Mouse (Mus musculus): ENCODE results near the gene Cox14. TPM values are rescaled to one million over a fixed set of nuclear protein-coding genes. Genes with fewer than 3 reads are reported as not detected.
A peak's percentile ranks its signal among the peaks of the same experiment; 100 is the strongest.

Cox14 gene
- polyA plus RNA-seq, 1 experiment from 2014 or later, result 153 TPM

DNA sequence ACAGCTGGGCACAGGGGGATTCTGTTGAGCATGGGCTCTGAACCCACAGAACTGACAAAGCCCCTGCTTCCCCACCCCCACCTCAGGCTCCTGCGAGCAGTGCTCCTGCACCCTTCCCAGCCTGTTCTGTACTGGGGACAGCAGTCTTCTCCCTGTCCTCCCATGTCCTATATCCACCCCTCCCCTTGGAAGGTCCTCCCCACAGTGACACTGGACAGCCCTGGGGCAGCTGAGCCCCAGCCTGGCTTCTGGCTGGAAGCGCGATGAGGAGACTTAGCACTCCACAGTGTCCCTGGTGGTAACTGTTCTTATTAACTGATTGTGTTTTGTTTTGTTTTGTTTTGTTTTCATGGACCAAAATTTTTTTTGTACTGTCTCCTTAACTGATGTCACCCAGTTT lies 11.8 kb upstream of the Cox14 start:
- H3K9ac ChIP-seq (ENCODE audit: low read depth, low read length), result no peak overlapping the region
- no peak overlapping the region for H3K27ac ChIP-seq (ENCODE audit: low read depth, low read length)
- no peak for DNase-seq (ENCODE audit: low spot score)
- H3K4me1 ChIP-seq (replicated peaks; ENCODE audit: control insufficient read depth, insufficient read depth, low read length), result peaks cover 6% of the 10 kb centered on the region; the same call in 1 of the 2 replicates
- WGBS, result 93% methylated on average over 3 of the region's 3 CpGs
- no peaks in the 10 kb centered on the region for H3K27me3 ChIP-seq (replicated peaks; ENCODE audit: control insufficient read depth, insufficient read depth, low read length)
- H3K4me2 ChIP-seq, result no peak overlapping the region
- ATAC-seq (replicated peaks; ENCODE audit: low FRiP score), result no peak
- H3K9me3 ChIP-seq (ENCODE audit: control insufficient read depth, low read length), result no peaks in the 10 kb centered on the region
- H3K4me3 ChIP-seq (ENCODE audit: low read depth, low read length), result no peak overlapping the region
- H3K36me3 ChIP-seq (ENCODE audit: control insufficient read depth, insufficient read depth, low read length), result peaks cover 42% of the 10 kb centered on the region

DNA sequence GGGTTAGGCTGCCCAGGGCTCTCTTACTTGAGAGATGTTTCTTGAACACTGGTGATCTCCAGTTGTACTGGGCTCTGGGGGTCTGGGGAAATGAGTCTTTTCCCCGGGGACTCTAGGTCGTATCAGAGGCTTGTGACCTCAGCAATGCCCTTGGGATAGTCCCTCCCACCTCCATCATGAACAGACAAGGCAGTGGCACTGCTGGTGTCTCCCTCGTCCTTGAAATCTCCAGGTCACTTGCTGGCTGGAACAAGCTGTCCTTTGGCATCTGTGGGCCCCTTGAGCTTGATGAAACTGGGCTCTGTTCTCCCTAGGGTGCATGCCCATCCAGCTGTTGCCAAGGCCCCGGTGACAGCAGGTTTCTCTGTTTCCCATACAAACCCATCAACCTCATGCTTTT lies 11.2 kb upstream of the Cox14 start:
- Histone ChIP-seq H3K9me3 (ENCODE audit: control insufficient read depth, low read length) (no peaks in the 10 kb centered on the region), H3K9ac (ENCODE audit: low read depth, low read length) (no peak overlapping the region), H3K36me3 (ENCODE audit: control insufficient read depth, insufficient read depth, low read length) (peaks cover 36% of the 10 kb centered on the region), H3K4me1 (replicated peaks; ENCODE audit: control insufficient read depth, insufficient read depth, low read length) (peaks cover 6% of the 10 kb centered on the region; the same call in 1 of the 2 replicates), H3K4me3 (ENCODE audit: low read depth, low read length) (no peak overlapping the region), H3K27ac (ENCODE audit: low read depth, low read length) (no peak overlapping the region), H3K4me2 (no peak overlapping the region), H3K27me3 (replicated peaks; ENCODE audit: control insufficient read depth, insufficient read depth, low read length) (no peaks in the 10 kb centered on the region)
- 69% methylated on average over 4 of the region's 4 CpGs for WGBS
- no peak for ATAC-seq (replicated peaks; ENCODE audit: low FRiP score)
- no peak for DNase-seq (ENCODE audit: low spot score)

- DNase-seq (ENCODE audit: low spot score) (no peak), ATAC-seq (replicated peaks; ENCODE audit: low FRiP score) (0 out of 2 replicates have a peak, but pooled peaks have one; percentile 16)
- no peaks in the 10 kb centered on the region for H3K9me3 ChIP-seq (ENCODE audit: control insufficient read depth, low read length)
- H3K36me3 ChIP-seq (ENCODE audit: control insufficient read depth, insufficient read depth, low read length), result peaks cover 32% of the 10 kb centered on the region
- no peak overlapping the region for H3K4me2 ChIP-seq
- H3K27ac ChIP-seq (ENCODE audit: low read depth, low read length), result no peak overlapping the region
- H3K9ac ChIP-seq (ENCODE audit: low read depth, low read length), result no peak overlapping the region
- H3K4me1 ChIP-seq (replicated peaks; ENCODE audit: control insufficient read depth, insufficient read depth, low read length), result peaks cover 6% of the 10 kb centered on the region; the same call in 1 of the 2 replicates
- 41% methylated on average over 7 of the region's 7 CpGs for WGBS
- no peaks in the 10 kb centered on the region for H3K27me3 ChIP-seq (replicated peaks; ENCODE audit: control insufficient read depth, insufficient read depth, low read length)
- no peak overlapping the region for H3K4me3 ChIP-seq (ENCODE audit: low read depth, low read length)
Measured at GRCm38 (mm10) chr15:99714858-99715257, 10.6 kb upstream of the Cox14 start.

GRCm38 (mm10) chr15:99715361-99715865 lies 10.0 kb upstream of the Cox14 start:
- DNase-seq (ENCODE audit: low spot score) (no peak), ATAC-seq (replicated peaks; ENCODE audit: low FRiP score) (no peak)
- Histone ChIP-seq H3K4me2 (no peak overlapping the region), H3K9me3 (ENCODE audit: control insufficient read depth, low read length) (no peaks in the 10 kb centered on the region), H3K27ac (ENCODE audit: low read depth, low read length) (no peak overlapping the region), H3K4me3 (ENCODE audit: low read depth, low read length) (no peak overlapping the region), H3K27me3 (replicated peaks; ENCODE audit: control insufficient read depth, insufficient read depth, low read length) (no peaks in the 10 kb centered on the region), H3K9ac (ENCODE audit: low read depth, low read length) (peak overlapping the region; percentile 30; the same call in 1 of the 2 replicates), H3K4me1 (replicated peaks; ENCODE audit: control insufficient read depth, insufficient read depth, low read length) (peaks cover 6% of the 10 kb centered on the region; the same call in 1 of the 2 replicates), H3K36me3 (ENCODE audit: control insufficient read depth, insufficient read depth, low read length) (peaks cover 28% of the 10 kb centered on the region)
- WGBS, result 74% methylated on average over 13 of the region's 13 CpGs

DNA sequence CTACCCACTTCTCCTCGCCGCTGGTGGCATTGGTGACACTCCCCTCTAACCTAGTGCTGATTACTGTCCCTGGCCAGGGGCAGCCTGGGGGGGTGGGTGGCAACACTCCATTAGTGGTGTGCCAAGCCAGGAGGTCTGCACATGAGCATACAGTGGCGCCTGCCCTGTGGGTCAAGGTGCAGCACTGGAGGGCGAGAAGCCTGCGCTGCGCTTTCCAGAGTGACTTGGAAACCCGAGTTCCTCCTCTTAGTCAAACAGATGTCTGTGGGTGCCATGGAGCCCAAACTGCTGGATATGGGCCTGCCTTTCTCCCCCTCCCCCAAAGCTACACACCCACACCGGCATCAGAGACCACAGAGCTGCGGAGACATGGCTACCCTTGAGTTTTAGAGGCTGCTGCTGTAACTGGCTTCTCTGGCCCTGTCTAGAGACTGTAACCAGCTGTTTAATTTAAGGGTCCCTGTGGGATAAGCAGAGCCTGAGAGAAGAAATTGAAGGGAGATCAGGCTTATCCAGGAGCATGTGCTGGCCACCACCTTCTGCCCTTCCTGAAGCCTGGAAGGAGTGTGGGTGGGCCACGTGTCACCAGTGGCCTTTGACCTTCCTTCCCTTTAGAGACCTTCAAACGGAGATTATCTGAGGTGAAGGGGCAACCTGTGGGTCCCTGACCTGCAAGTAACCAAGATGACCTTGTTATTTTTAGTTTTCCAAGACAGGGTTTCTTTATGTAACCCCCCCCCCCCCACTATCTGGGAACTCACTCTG lies 9.3 kb upstream of the Cox14 start:
- H3K27me3 ChIP-seq (replicated peaks; ENCODE audit: control insufficient read depth, insufficient read depth, low read length), result no peaks in the 10 kb centered on the region
- no peak overlapping the region for H3K4me3 ChIP-seq (ENCODE audit: low read depth, low read length)
- peaks cover 22% of the 10 kb centered on the region for H3K36me3 ChIP-seq (ENCODE audit: control insufficient read depth, insufficient read depth, low read length)
- WGBS, result 73% methylated on average over 11 of the region's 11 CpGs
- H3K4me2 ChIP-seq, result no peak overlapping the region
- no peak for ATAC-seq (replicated peaks; ENCODE audit: low FRiP score)
- 0 out of 2 replicates have a peak overlapping the region, but pooled peaks have one; percentile 16 for H3K27ac ChIP-seq (ENCODE audit: low read depth, low read length)
- peak overlapping the region; percentile 30; the same call in 1 of the 2 replicates for H3K9ac ChIP-seq (ENCODE audit: low read depth, low read length)
- H3K9me3 ChIP-seq (ENCODE audit: control insufficient read depth, low read length), result no peaks in the 10 kb centered on the region
- H3K4me1 ChIP-seq (replicated peaks; ENCODE audit: control insufficient read depth, insufficient read depth, low read length), result peaks cover 6% of the 10 kb centered on the region; the same call in 1 of the 2 replicates
- no peak for DNase-seq (ENCODE audit: low spot score)

GRCm38 (mm10) chr15:99716814-99717213 lies 8.6 kb upstream of the Cox14 start:
- peaks cover 16% of the 10 kb centered on the region for H3K36me3 ChIP-seq (ENCODE audit: control insufficient read depth, insufficient read depth, low read length)

DNA sequence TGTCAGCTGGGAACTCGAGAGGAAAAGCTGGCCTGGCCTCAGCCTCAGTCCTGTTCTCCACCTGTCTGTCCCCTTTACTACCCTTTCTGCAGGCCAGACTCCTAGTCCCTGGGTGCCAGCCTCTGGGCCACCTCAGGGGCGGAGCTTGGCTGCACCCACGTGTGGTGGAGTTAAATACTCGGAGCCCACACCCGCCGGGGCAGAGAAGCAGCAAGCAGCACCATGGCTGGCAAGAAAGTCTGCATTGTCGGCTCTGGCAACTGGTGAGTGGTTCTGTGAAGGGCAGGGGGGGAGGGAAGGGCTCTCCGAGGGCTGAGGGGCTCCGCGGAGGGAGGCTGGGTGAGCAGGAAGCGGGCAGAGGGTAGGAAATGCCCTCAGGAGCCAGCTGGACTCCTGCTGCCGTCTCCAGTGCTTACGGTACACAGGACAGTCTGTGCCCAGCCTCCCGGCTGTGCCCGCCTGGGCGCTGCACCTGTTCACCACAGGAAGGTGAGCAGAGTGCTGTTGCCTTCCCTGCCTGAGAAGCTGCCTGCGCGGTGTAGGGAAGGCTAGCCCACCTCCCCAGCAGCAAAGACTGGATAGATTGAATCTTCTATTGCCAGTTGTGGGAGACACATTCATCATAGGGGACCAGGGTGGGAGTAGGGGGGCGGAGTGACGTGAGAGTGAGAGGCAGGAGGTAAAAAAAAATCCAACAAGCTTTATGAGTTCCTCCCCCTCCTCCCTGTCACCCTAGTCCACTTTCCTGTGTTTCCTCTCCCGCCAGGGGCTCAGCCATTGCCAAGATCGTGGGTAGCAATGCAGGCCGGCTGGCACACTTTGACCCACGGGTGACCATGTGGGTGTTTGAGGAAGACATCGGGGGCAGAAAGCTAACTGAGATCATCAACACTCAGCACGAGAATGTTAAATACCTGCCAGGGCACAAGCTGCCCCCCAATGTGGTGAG lies 7.8 kb upstream of the Cox14 start, which contains the start of gene Gpd1:
Gpd1 (plus strand) TSS at position 130 of the 949 bp plus-strand sequence.
- no peak within 1 kb of the TSS for H3K4me3 ChIP-seq (ENCODE audit: low read depth, low read length)
- H3K9ac ChIP-seq (ENCODE audit: low read depth, low read length), result no peak within 1 kb of the TSS
- 70% methylated on average over 26 of the region's 26 CpGs for WGBS
- H3K27ac ChIP-seq (ENCODE audit: low read depth, low read length), result 0 out of 2 replicates have a peak within 1 kb of the TSS, but pooled peaks have one; percentile 16
- peak within 1 kb of the TSS; percentile 14; the same call in 1 of the 2 replicates for H3K4me2 ChIP-seq
- no peaks in the 10 kb centered on the region for H3K27me3 ChIP-seq (replicated peaks; ENCODE audit: control insufficient read depth, insufficient read depth, low read length)
- no peak for ATAC-seq (replicated peaks; ENCODE audit: low FRiP score)
- no peaks in the 10 kb centered on the region for H3K9me3 ChIP-seq (ENCODE audit: control insufficient read depth, low read length)
- no peak for DNase-seq (ENCODE audit: low spot score)
- peaks cover 16% of the 10 kb centered on the region for H3K36me3 ChIP-seq (ENCODE audit: control insufficient read depth, insufficient read depth, low read length)
- peaks cover 9% of the 10 kb centered on the region; the same call in 1 of the 2 replicates for H3K4me1 ChIP-seq (replicated peaks; ENCODE audit: control insufficient read depth, insufficient read depth, low read length)

More at GRCm38 (mm10) chr15:99716814-99717213, 8.6 kb upstream of the Cox14 start:
- Histone ChIP-seq H3K27me3 (replicated peaks; ENCODE audit: control insufficient read depth, insufficient read depth, low read length) (no peaks in the 10 kb centered on the region), H3K27ac (ENCODE audit: low read depth, low read length) (no peak overlapping the region), H3K9ac (ENCODE audit: low read depth, low read length) (no peak overlapping the region), H3K4me2 (no peak overlapping the region), H3K4me3 (ENCODE audit: low read depth, low read length) (no peak overlapping the region), H3K4me1 (replicated peaks; ENCODE audit: control insufficient read depth, insufficient read depth, low read length) (peaks cover 6% of the 10 kb centered on the region; the same call in 1 of the 2 replicates), H3K9me3 (ENCODE audit: control insufficient read depth, low read length) (no peaks in the 10 kb centered on the region)
- DNase-seq (ENCODE audit: low spot score) (no peak), ATAC-seq (replicated peaks; ENCODE audit: low FRiP score) (no peak)
- WGBS, result 81% methylated on average over 12 of the region's 12 CpGs

DNA sequence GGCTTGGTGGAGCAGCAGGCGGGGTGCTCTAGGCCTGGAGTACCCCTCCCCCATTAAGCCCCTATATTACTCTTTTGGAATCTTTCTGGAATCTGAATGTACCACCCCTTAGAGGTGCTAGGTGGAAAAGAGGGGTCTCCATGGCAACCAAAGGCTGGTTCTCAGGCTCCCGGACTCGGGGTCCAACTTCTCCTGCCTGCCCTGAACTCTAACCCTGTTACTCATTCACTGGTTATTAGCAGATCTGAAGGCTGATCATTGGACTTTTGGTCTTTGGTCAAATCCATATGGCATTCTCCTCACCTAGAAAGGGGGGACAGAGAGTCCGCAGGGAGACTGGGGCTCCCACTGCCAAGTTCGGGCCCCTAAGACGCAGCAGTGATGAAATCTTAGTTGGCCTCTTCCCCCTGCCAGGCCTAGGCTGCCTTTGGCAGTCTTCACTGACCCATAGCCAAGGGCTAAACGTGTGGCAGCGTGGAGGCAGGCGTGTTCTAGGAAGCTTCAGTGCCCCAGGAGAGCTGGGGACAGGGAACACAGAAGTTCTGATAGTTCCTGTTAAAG lies 6.9 kb upstream of the Cox14 start:
- Histone ChIP-seq H3K9ac (ENCODE audit: low read depth, low read length) (no peak overlapping the region), H3K36me3 (ENCODE audit: control insufficient read depth, insufficient read depth, low read length) (peaks cover 11% of the 10 kb centered on the region), H3K27ac (ENCODE audit: low read depth, low read length) (peak overlapping the region; percentile 15; the same call in 1 of the 2 replicates), H3K27me3 (replicated peaks; ENCODE audit: control insufficient read depth, insufficient read depth, low read length) (no peaks in the 10 kb centered on the region), H3K9me3 (ENCODE audit: control insufficient read depth, low read length) (no peaks in the 10 kb centered on the region), H3K4me2 (peak overlapping the region; percentile 16), H3K4me1 (replicated peaks; ENCODE audit: control insufficient read depth, insufficient read depth, low read length) (peaks cover 17% of the 10 kb centered on the region), H3K4me3 (ENCODE audit: low read depth, low read length) (no peak overlapping the region)
- no peak for ATAC-seq (replicated peaks; ENCODE audit: low FRiP score)
- WGBS, result 79% methylated on average over 9 of the region's 9 CpGs
- no peak for DNase-seq (ENCODE audit: low spot score)

Measured in liver, embryonic 11.5 days (tissue).